Mouse (Mus musculus) lung, adult 2 months (tissue): ENCODE data around the gene Cfap300.

Experiments used
- CTCF ChIP-seq: fragments of 200-500 bp; IDR thresholded peaks from 2 replicates; pipeline ENCODE4 v1.5.1; 2011; ENCODE audit warnings: mild to moderate bottlenecking, low read length, control low read depth; ENCODE audit not compliant: insufficient read depth
- POLR2A ChIP-seq: fragments of 200-500 bp; IDR thresholded peaks from 2 replicates; pipeline ENCODE4 v1.6.1; 2011; ENCODE audit warnings: low read depth, mild to moderate bottlenecking, control low read depth, low read length, borderline replicate concordance; ENCODE audit errors: extremely low read depth

- no peak for TF ChIP-seq POLR2A
- no peak for TF ChIP-seq CTCF
Observed at GRCm38 (mm10) chr9:8035091-8035490, 7.5 kb downstream of the Cfap300 start.
